Mouse (Mus musculus): ENCODE results near the gene Kif26a. TPM values are rescaled to one million over a fixed set of nuclear protein-coding genes. Genes with fewer than 3 reads are reported as not detected.

The Kif26a gene
- 0.33 TPM for polyA plus RNA-seq (2017; shearing (Covaris generic))

DNA sequence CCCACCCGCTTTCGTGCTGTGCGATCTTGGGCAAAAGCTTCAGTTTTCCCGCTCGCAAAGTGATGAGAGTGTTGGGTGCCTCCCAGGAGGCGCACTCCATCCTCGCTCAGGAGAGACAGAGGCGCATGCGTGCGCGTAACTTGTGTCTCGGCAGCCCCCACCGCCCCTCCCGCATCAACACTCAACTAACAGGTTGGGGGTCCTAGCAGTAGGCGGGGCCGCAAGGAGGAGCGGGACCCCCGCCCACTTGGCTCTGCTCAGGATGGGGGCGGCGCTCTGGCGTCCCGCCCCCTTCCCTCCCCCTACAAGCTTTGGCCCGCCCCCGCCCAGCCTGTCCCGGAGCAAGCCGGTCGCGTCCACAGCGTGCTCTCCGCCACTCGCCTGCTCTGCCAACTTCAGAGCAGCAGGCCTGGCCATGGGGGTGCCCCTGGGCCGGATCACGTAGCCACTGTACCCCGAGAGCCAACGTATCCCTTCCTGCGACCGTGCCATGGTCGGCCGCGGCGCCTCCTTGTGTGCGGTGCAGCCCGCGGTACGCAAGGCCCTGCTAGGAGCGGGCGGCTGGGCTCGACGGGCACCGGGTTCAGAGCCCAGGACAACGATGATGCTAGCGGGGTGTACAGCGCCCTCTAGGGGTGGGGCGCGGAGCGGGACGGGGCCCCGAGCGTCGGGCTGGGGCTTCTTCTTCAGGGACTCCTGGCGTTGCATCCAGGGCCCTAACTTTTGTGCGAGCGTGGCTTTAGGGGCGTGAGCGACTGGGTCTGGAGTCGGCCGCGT, at the start of gene Kif26a:
Gene Kif26a, plus strand, starts transcription at position 334 of the 777 bp plus-strand sequence.

DNA sequence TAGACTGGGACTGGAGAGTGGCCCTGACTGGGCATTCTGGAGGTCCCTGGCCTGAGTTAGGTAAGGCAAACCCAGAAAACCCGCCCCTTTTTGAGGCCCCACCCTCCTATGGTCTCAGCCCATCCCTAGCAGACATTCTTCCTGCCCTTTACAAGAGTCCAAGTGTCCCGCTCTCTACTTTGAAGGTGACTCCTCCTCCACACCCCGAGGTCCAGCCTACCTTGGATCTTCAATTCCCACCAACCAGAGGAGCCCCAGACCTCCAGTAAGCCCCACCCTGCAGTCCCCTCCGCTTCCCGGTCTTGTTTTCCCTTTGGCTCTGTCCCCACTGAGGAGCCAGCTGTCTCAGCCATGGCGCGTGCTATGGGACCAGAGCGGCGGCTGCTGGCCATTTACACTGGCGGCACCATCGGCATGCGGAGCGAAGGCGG, 39.5 kb upstream of the Kif26a start, which contains the start of gene Aspg:
Gene Aspg, plus strand, starts transcription at position 139 of the 431 bp plus-strand sequence.

Other genes with a start within 250 kb of the Kif26a start
- 51.3 TPM for gene Ppp1r13b, start 238.1 kb upstream of the Kif26a start, polyA plus RNA-seq (2017; shearing (Covaris generic))
- 146 TPM for gene Atp5mpl, start 179.2 kb upstream of the Kif26a start, polyA plus RNA-seq (2017; shearing (Covaris generic))
- gene Tdrd9, start 174.6 kb upstream of the Kif26a start, polyA plus RNA-seq (2017; shearing (Covaris generic)): 0.10 TPM
- not detected for gene Rd3l, start 164.9 kb upstream of the Kif26a start, polyA plus RNA-seq (2017; shearing (Covaris generic))
- gene Aspg, start 39.5 kb upstream of the Kif26a start, polyA plus RNA-seq (2017; shearing (Covaris generic)): not detected

All from effector memory CD4-positive, alpha-beta T cell, adult 7 months (primary cell).